Mouse (Mus musculus): ENCODE measurements at regions not wholly inside any gene's neighbourhood (a gene's known extent, or its start where the extent isn't known, plus 50 kb on each side); places are given as distances from the start of the nearest gene placed in this dataset.

DNA sequence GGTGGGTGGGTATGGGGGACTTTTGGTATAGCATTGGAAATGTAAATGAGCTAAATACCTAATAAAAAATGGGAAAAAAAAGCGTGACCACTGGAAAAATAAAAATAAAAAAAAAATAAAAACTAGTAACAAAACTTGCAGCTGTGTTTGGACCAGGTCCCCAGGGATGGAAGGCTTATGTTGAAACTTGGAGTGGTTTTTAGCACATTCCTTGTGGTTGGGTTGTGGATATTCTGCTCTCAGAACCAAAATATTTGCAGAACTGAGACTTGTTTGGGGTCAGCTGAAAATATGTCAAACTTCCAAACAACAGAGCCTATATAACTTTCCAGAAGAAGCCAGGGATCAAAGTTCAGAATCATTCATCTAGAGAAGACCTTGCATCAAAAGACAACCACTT, 199.0 kb upstream of the Rack1 start:
- no peak for TF ChIP-seq CTCF (IDR thresholded peaks at IDR 0.05; ENCODE audit: low read depth)
- TF ChIP-seq EP300 (optimal IDR thresholded peaks at IDR 0.05), result no peak

Measured in stomach, postnatal 0 days (tissue).